Mouse (Mus musculus) R1 (cell line): Measurements from ENCODE around the gene Dmc1.

Experiments
- DNase-seq: peaks from one replicate; pipeline ENCODE4 v3.0.0-alpha.2; 2018; ENCODE audit warnings: low read depth, low spot score

Dmc1 gene

DNA sequence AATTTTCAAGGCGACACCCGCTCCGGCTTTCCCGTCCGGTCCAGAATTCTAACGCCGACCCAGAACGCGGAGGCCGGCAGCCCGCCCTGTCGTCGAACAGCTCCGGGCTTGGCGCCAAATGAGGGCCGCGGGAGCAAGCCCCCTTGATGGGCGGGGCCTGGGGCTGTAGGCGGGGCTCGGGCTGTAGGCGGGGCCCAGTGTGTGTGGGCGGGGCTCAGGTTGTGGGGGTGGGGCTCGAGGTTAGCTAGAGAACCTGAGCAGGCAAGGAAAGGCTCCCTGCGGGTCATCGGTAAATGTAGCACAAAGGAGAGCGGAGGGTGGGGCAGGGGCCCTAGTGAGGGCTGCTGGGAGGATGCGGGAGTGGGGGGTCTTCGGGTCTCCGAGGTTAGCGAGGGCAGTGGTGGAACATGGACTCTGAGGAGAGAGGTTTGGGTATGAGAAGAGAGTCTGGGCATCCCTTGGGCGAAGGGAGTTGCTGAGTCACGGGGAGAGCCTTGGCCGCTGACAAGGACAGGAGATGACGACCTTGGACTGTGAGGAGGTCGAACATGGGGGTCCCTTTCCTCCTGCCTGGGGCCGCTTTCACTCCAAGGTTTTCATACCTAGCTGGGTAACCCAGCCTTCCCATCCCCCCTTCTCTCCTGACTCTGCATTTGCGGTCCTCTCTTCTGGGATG is at the start of gene Dmc1:
Dmc1 (minus strand) TSS at position 120 of the 676 bp plus-strand sequence.
- peak; percentile 93 for DNase-seq

DNA sequence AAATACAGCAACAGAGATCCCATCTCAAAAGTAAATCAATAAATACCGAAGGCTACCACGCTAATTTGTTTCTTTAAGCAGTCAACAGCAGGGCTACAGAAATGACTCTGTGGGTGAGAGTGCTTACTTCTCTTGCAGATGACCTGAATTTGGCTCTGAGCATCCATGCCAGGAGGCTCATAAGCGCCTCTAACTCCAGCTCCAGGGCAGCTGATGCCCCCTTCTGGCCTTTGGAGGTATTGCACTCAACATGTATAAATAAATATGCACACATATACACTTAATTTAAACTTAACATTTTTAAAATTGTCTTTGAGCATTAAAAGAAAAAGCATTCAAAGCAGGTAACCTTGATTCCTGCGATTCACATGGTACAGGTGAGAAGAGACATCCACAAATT is 46.6 kb upstream of the Dmc1 start:
- DNase-seq: peak; percentile 80

DNA sequence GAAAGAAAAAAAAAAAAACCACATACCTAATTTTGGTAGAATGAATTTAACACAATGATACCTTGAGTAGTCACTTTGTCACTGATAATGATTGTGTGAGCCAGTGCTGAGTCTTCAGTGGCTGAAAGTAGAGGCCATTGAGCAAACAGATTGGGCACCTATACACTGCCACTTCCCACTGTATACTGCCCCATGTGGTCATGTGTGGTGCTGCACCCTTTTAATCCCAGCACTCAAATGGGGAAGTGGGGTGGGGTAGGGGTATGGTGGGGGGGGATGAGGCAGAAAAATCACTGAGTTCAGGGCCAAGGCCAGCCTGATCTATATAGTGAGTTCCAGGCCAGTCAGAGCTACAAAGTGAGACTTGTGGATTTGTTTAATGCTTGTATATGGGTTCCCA is 45.7 kb upstream of the Dmc1 start:
- peak; percentile 84 for DNase-seq

- DNase-seq: no peak
These were observed 43.2 kb upstream of the Dmc1 start for GRCm38 (mm10) chr15:79648130-79648529.

GRCm38 (mm10) chr15:79645483-79645882 is 40.6 kb upstream of the Dmc1 start:
- DNase-seq: no peak

DNA sequence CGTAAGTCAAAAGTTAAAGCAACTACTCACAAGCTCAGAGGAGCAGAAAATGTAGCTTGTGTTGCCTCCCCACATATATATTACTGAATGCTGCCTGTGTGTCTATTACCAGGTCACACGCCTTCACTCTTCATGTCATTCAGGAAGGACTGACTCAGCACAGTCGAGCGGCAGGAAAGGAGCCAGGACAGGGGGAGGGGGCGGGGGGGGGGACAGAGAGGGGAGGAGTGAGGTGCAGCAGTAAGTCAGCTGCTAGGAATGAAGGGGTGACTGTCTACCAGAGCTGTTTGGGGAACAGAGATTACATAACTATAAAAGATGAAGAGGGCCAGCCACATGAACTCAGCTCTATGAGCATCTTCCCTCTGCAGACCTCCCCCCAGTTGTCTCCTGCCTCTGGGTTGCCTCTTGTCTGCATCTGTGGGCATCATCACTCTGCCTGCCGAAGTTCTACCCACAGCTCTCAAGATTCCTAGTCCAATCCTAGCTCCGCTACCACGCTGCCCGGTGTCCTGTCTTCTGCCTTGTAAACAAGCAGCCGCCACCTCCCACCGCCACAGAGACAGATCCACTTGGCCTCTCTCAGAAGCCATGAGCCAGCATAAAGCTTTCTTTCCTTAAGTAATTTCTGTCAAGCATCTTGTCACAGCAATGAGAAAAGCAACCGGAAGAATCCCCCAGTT is 36.4 kb upstream of the Dmc1 start:
- DNase-seq: no peak

DNA sequence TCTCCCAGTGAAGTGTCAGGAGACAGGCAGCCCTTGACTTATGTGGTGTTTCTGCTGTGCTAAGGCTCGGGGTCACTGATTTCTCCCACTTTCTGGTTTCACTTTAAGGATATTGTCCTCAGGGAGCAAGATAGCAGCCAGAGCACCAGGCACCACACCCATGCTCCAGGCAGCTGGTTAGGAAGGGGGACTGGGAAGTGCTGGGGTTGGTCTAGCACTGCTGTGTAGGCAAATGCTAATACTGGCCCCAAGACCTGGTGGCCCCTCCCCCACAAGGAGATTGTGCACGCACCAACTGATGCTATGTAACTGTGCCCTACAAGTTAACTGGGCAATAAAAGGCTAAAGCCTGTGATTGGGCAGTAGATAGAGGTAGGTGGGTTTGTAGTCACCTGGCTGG is 25.6 kb upstream of the Dmc1 start:
- DNase-seq: no peak

DNA sequence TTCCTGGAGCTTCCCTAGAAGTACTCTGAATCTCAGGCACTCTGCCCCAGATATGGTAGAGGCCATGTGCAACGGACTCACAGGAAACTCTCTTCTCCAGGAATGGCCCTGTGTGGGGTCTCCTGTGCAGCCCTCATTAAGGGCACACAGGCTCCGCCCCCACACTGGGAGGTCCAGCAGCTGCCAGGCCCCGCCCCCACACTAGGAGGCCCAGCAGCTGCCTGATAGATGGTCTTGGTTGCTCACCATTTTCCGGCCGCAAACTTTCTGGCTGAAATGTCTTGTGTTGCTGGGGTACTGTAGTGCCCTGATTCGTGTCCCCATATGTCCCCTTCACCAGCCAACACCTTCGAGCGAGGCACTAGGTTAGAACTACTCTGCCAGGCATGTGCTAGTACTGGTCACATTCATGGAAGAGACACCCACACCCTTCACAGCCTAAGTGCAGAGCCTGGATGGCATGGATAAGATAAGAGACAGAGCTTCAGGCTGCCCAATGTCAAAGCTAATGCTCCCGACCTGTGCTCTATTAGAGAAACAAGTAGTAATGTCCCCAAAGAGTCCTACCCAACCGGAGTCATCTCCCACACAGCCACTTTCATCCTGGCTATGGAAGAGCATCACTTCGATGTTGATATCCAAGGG is 15.0 kb upstream of the Dmc1 start:
- peak; percentile 67 for DNase-seq

- no peak for DNase-seq
These were observed 13.5 kb upstream of the Dmc1 start for GRCm38 (mm10) chr15:79618456-79618855.

DNA sequence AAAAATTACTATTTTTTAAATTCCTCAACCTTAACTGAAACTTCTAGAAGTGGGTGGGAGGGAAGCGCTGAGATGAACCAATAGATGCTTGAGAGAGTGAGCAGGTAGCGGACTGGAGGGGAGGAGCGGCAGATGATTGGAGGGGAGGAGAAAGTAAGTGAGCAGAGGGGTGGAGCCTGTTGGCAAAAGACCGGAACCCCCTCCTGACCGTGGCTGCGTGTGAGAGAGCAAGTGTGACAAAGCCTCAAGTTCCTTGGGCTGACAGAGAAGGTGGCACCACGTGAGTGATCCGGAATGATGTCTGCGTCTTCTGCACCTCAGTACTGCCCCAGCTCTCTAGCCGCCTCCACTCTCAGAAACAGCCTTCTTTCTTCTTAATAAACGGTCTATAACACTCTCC is 12.2 kb upstream of the Dmc1 start:
- DNase-seq: peak; percentile 87

GRCm38 (mm10) chr15:79616729-79617128 is 11.8 kb upstream of the Dmc1 start:
- peak; percentile 51 for DNase-seq

- DNase-seq: no peak
These were observed 10.6 kb upstream of the Dmc1 start for GRCm38 (mm10) chr15:79615501-79615900.

- peak; percentile 80 for DNase-seq
These were observed 4.3 kb upstream of the Dmc1 start for GRCm38 (mm10) chr15:79609226-79609625.

- DNase-seq: no peak
These were observed 3.3 kb upstream of the Dmc1 start for GRCm38 (mm10) chr15:79608214-79608613.

GRCm38 (mm10) chr15:79607757-79608156 is 2.8 kb upstream of the Dmc1 start:
- peak; percentile 31 for DNase-seq

GRCm38 (mm10) chr15:79606161-79606560 is 1.3 kb upstream of the Dmc1 start:
- no peak for DNase-seq

DNA sequence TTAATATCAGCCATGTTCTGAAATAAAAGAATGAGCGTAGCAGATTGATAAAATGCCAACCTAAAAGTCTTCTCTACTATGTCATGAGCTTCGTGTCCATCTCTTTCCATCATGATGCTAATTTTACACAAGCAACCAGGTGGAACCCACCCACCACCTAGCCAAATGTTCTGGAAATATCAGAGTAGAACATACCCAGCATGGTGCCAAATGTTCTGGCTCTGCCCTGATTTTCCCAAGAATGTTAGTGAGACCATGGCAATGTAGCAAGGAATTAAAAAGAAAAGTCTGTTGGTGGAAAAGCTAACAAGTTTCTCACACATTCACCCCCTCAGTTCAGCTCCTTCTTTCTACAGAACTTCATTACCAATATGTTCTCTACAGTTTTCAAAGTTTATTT is 4.7 kb downstream of the Dmc1 start:
- no peak for DNase-seq

GRCm38 (mm10) chr15:79598715-79599114 is 6.2 kb downstream of the Dmc1 start:
- DNase-seq: no peak

GRCm38 (mm10) chr15:79581581-79581980 is 23.3 kb downstream of the Dmc1 start:
- DNase-seq: no peak

DNA sequence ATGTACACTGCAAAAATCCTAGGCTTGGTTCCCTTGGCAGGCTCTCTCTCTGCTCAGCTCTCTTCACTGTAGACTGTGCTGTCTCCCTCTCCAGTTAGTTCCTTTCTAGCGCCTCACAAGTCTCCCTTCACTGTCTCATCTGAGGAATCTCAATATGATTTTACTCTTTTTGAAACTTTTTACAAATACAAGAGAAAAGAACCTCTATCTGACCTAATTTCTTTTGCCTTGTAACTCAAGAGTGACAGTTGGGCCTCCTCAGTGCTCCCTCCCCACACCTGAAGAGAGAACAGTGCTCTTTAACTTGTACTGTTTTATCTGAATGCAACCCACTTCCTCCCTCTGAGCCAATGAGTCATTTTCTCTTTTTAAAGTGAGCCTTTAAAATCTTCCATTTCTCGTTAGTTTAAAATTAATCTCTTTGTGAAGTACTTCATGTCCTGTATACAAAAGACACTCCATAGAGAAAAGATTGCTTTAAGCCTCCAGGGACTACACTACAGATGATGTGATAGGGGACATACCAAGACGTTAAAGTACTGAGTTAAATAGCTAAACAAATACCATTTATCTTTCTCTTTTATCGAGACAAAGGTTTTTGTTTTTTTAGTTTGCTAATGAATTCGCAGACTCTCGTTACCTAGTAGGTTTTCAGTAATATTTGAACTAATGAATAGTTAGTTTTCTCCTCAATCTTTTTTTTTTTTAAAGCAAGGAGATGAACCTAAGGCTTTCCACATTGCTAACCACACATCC is 27.1 kb downstream of the Dmc1 start:
- no peak for DNase-seq

DNA sequence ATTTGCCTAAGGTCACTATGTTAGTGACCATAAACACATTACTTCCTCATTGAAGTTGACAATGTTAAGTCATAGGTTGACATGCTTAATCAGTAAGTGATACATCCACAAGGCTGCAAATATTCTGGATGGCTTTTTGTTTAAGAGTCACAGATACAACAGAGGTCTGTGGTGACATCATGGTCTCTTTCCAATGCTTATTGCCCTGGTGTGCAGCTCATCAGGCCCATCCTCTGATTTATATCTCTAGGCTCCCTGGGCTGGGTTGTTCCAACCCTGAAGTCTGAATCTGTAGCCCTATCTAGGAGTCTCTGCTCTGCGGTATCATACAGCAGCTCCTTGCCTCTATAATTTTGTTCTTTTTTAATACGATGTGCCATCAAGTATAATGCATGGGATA is 28.0 kb downstream of the Dmc1 start:
- no peak for DNase-seq

GRCm38 (mm10) chr15:79575543-79576222 is 29.2 kb downstream of the Dmc1 start:
- no peak for DNase-seq
